ENCODE assay signal across 12 mouse cellular contexts in the genomic region with DNA sequence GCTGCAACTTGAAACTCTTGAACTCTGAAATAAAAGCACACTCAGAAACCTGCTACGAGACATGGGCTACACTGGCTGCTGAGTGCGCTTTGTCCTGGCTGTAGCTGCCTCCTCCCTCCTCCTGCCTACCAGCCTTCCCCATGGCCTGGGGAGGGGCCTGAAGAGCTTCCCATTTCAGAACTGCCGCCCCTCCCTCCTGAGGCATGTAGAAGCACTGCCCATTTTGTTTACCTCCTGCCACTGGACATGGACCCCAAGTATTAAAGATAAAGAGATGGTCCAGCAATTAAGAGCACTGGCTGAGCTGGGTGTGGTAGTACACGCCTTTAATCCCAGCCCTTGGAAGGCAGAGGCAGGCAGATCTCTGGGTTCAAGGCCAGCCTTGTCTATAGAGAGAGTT.
"Had no signal": no experiment of that assay in that cellular context is flagged by ENCODE, and none has a peak within 500 bp of the region (broad histone marks: within the 10 kb centered on the region; RNA-seq: fewer than 3 reads in every experiment).

No protein-coding gene starts in this region.

- DNase-seq: retina, postnatal 1 day; right cerebral cortex, adult 18-20 months; right cerebral cortex, postnatal 14 days; right cerebral cortex, postnatal 25 days; right cerebral cortex, postnatal 4 days; spleen, adult 18-20 months; thymus, adult 18-20 months; thymus, adult 2 months; thymus, postnatal 14 days; thymus, postnatal 25 days; thymus, postnatal 36 days; thymus, postnatal 4 days had no signal
